Mouse (Mus musculus): ENCODE data around the gene Rasl11a. TPM values are rescaled to one million over a fixed set of nuclear protein-coding genes. Genes with fewer than 3 reads are reported as not detected.
"Not testable (repeated sequence)": the region's sequence is repeated elsewhere in the genome, so short reads cannot be mapped to it uniquely, and the experiment has no call there.

Rasl11a gene
- total RNA-seq, 2 experiments from 2014 or later: 9.2 to 17.1 TPM

DNA sequence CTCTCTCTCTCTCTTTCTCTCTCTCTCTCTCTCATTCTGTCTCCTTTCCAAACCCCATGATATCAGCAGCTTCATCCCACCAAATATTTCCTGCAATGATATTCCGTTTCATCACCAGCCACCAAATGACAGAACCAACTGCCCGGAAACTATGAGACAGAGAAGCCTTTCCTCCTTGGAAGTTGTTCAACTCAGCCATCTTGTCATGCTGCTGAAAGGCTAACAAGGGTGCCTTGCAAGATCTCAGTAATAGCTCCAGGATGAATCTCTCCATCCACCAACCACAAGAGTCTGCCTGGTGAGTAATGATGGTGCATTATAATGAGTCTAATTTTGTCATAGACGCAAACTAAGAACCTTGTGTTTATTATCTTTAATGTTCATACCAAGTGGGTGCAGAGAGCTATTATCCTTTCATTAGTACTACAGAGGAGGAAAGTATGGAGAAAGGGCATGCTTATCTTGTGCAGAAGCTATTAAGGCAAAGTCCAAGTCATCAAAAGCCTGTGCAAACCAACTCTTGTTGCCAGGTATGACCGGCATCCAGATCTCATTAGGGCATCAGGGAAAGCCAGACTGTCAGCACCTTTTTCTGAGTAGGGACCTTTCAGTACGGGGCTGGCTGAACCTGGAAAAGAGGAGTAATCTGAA, 28.2 kb downstream of the Rasl11a start:
- Histone ChIP-seq H3K4me3 (no peak overlapping the region), H3K27ac (no peak overlapping the region)
- no peak for TF ChIP-seq CTCF (IDR thresholded peaks at IDR 0.05)
- no peak for DNase-seq (ENCODE audit: extremely low spot score in 1 of 2, low spot score in 2 of 2)
- intact Hi-C loops (cut with DNase I): no loop called here

DNA sequence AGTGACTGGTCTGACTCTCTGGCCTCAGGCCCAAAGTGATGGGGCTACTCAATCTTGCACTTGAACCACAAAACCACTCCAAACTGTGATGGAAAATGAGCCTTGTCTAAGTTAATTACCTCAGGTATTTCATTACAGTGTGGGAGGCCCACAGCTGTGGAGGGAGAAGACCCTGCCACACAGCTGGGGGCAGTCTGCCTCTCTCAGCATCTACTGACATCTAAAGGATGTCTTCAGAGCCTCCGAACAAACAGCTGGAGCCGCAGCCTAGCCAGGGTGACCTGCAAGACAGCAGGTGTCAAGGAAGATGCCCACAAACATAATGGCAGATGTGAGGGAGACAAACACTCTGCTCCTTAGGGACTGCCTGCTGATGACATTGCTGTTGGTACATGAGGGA, 31.2 kb downstream of the Rasl11a start:
- intact Hi-C loops (cut with DNase I): no loop called here
- no peak for TF ChIP-seq CTCF (IDR thresholded peaks at IDR 0.05)
- Histone ChIP-seq H3K4me3 (no peak overlapping the region), H3K27ac (no peak overlapping the region)
- DNase-seq (ENCODE audit: extremely low spot score in 1 of 2, low spot score in 2 of 2): no peak

DNA sequence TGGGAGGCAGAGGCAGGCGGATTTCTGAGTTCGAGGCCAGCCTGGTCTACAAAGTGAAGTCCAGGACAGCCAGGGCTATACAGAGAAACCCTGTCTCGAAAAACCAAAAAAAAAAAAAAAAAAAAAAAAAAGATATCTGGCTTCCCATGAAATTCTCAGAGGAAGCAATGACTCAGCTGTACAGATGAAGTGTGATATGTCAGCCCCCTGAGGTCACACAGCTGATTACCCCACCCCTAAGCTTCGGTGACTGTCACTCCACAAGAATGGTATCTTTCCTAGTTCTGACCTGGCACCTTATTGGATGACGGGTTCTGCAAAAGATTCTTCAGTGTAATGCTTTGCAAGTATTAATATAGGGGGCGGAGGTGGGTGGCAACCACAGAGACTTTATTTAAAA, 33.0 kb downstream of the Rasl11a start:
- H3K4me3 ChIP-seq; DNase-seq (ENCODE audit: extremely low spot score in 1 of 2, low spot score in 2 of 2); intact Hi-C loops (cut with DNase I); H3K27ac ChIP-seq: not testable (repeated sequence)

DNA sequence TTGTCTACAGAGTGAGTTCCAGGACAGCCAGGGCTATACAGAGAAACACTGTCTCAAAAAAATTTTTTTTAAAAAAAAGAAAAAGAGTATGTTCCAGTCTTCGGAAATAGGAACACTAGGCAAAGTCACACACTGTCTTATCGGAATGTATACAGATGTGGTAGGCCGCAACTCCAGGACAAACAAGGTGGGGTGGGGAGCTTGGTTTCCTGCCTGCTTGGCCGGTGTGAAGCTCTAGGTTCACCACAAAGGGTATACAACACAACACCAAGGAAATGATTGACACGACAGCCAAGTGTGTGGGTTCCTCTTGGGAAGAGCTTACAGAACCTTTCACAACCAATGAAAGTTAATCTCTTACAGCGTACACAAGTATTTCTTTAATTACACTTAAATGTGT, 37.4 kb downstream of the Rasl11a start:
- intact Hi-C loops (cut with DNase I): no loop called here
- no peak for TF ChIP-seq CTCF (IDR thresholded peaks at IDR 0.05)
- no peak for DNase-seq (ENCODE audit: extremely low spot score in 1 of 2, low spot score in 2 of 2)
- Histone ChIP-seq H3K4me3 (no peak overlapping the region), H3K27ac (no peak overlapping the region)

DNA sequence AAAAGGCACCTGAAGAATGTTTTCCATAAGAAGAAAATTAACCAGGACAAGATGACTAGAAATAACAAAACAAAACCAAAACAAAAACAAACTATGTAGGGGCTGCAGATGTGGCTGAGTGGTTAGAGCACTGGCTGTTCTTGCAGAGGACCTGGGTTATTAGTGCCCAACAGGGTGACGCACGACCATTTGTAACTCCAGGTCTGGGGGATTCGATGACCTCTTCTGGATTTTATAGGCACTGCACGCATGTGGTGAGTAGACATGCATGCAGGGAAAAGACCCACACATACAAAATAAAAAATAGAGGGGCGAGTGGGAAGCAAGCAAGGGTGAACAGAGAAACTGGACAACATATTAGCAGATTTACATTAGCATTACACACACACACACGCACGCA, 38.2 kb downstream of the Rasl11a start:
- no peak for DNase-seq (ENCODE audit: extremely low spot score in 1 of 2, low spot score in 2 of 2)
- Histone ChIP-seq H3K4me3 (no peak overlapping the region), H3K27ac (no peak overlapping the region)
- TF ChIP-seq CTCF (IDR thresholded peaks at IDR 0.05): no peak
- intact Hi-C loops (cut with DNase I): no loop called here

DNA sequence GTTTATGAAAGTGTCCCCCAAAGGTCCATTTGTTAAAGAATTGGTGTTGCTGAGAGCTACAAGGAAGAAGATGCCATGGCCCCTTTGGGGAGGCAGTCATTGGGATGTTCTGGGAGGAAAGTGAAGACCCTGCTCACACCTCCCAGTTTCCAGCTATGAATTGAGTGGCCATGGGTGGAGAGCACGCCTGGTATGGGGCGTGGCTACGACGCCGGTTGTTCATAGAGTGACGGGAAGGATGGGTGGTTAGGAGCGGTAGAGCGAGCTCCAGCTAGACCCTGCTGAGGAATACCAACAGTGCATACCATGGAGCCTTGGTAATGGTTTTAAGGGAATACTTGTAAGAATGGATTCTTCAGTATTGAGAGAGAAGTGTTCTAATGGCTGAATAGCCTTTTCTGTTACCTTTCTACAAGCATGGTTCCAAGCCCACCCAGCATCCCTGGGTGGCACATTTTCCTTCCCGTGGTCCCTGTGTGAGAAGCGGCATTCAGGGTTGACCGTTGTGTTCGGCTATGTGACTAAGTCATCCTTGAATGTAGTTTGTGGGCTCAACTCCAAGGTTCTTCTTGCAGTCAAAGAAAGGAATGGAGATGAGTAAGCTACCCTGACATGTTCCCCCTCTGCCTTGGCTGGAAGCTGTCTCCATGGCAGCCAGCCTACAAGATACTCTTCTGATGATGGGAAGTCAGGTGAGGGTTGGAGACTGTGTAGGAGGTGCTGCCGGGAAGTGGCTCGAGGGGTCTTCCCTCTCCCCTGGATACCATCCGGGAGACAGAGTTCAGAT, 38.8 kb downstream of the Rasl11a start:
- DNase-seq (ENCODE audit: extremely low spot score in 1 of 2, low spot score in 2 of 2): no peak
- no peak overlapping the region for H3K27ac ChIP-seq
- intact Hi-C loops (cut with DNase I): no loop called here

DNA sequence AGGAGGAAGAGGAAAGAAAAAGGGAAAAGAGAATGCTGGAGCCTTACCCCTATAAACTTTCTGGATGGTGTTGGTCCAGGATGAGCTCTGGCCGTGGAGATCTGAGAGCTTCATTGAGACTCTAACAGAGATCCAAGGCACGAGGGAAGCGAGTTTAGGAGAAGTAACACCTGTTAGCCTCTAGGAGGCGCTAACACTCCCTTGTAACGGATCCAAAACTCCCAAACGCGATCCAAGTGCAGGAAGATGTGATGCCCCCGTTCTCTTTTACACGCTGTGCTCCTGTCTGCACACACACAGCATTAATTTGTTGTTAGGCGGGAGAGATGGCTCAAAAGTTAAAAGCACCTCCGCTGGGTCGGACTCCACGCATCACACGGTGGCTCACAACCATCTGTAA, 46.3 kb downstream of the Rasl11a start:
- Histone ChIP-seq H3K4me3 (no peak overlapping the region), H3K27ac (no peak overlapping the region)
- peak; percentile 71 for TF ChIP-seq CTCF (IDR thresholded peaks at IDR 0.05)
- intact Hi-C loops (cut with DNase I): no loop called here
- DNase-seq (ENCODE audit: extremely low spot score in 1 of 2, low spot score in 2 of 2): no peak

More for the DNA sequence above, 38.8 kb downstream of the Rasl11a start:
- H3K4me3 ChIP-seq: no peak overlapping the region
- TF ChIP-seq CTCF (IDR thresholded peaks at IDR 0.05): no peak

DNA sequence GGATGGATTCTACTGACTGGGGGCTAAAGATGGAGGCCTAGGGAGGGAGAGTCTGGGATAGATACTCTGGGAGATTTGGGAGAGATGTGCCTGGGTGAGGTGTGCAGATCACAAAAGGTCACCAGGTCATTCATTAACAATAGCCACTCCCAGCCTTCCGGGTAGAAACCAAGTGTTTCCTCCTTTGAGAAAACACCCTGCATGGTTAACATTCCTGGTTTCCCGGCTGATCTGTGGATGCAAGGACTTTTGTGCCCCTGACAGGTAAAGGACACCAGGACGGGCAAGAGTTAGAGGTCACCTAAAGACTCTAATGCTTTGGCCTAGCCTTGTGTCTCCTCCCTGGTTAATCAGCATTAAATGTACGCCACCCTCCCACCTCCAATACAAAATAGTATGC, 48.0 kb downstream of the Rasl11a start:
- intact Hi-C loops (cut with DNase I): no loop called here
- Histone ChIP-seq H3K4me3 (no peak overlapping the region), H3K27ac (no peak overlapping the region)
- TF ChIP-seq CTCF (IDR thresholded peaks at IDR 0.05): no peak
- no peak for DNase-seq (ENCODE audit: extremely low spot score in 1 of 2, low spot score in 2 of 2)

DNA sequence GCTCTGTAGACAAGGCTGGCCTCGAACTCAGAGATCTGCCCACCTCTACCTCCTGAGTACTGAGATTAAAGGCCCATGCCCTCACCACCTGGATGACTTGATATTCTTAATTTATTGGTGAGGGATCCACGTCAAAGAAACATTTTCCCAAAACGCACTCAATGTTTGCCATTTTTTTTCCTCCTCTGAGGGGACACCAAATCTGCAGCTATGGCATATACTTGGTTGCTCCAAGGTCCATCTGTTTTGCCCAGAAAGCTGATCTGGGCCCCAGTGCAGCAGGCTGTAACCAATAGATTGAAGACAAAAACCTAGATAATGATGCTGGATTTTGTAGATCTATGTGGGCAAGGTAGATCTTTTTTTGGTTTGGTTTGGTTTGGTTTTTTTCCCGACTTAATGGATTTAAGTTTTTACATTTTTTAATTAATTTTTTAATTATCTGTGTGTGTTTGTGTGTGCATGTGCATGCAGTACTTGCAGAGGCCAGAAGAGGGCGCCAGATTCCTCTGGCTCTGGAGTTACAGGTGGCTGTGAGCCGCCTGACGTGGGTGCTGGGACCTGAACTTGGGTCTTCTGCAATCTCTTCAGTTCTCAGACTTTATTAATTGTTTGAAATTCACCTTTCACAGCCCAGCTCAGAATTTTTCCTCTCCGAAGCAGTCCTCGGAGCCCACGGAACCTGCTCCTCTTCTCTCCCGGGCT, 48.8 kb downstream of the Rasl11a start:
- no peak overlapping the region for H3K27ac ChIP-seq
- H3K4me3 ChIP-seq: no peak overlapping the region
- no peak for DNase-seq (ENCODE audit: extremely low spot score in 1 of 2, low spot score in 2 of 2)
- intact Hi-C loops (cut with DNase I): no loop called here
- peak; percentile 41 for TF ChIP-seq CTCF (IDR thresholded peaks at IDR 0.05)

DNA sequence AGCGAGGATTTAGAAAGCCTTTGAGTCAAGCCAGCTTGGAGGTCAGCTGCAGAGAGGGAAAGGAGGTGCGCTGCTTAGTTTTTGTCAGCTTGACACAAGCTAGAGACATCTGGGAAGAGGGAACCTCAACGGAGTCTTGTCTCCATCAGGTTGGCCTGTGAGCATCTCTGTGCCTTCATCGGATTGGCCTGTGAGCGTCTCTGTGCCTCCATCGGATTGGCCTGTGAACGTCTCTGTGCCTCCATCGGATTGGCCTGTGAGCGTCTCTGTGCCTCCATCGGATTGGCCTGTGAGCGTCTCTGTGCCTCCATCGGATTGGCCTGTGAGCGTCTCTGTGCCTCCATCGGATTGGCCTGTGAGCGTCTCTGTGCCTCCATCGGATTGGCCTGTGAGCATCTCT, 50.8 kb downstream of the Rasl11a start:
- H3K4me3 ChIP-seq; H3K27ac ChIP-seq; DNase-seq (ENCODE audit: extremely low spot score in 1 of 2, low spot score in 2 of 2); intact Hi-C loops (cut with DNase I): not testable (repeated sequence)

DNA sequence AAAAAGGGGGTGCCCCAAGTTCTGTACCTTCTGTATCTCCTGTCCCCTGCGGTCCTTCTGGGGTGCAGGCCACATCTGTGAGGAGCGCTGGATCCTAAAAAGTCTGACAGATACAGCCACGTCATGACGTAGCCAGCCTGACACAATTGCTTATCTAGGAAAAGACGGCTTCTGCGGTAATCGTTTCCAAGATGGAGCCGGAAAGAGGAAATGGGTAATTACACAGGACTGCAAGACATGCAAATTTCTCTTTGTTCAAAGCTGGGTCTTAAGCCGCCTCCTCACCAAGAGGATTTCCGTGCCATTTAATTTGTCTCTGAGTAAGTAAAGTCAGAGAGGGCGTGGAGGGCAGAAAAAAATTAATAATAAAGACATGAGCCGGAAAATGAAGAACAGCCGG, 52.1 kb downstream of the Rasl11a start:
- TF ChIP-seq CTCF (IDR thresholded peaks at IDR 0.05): no peak
- Histone ChIP-seq H3K4me3 (no peak overlapping the region), H3K27ac (no peak overlapping the region)
- intact Hi-C loops (cut with DNase I): no loop called here
- no peak for DNase-seq (ENCODE audit: extremely low spot score in 1 of 2, low spot score in 2 of 2)

Other genes with a start within 250 kb of the Rasl11a start
- gene Usp12, start 50.1 kb upstream of the Rasl11a start, total RNA-seq (2021): 10 to 100 TPM; 56.0 to 56.7 TPM
- gene Rpl21, start 12.2 kb upstream of the Rasl11a start, total RNA-seq (2021): 100 to 1,000 TPM; 165 to 172 TPM
- 10 to 100 TPM; 25.3 to 26.0 TPM for gene Gtf3a, start 103.6 kb downstream of the Rasl11a start, total RNA-seq (2021)
- 10 to 100 TPM; 18.1 to 24.9 TPM for gene Mtif3, start 118.7 kb downstream of the Rasl11a start, total RNA-seq (2021)
- 1 to 10 TPM; 5.8 to 6.3 TPM for gene Lnx2, start 231.5 kb downstream of the Rasl11a start, total RNA-seq (2021)
- 10 to 100 TPM; 66.8 to 67.0 TPM for gene Polr1d, start 232.0 kb downstream of the Rasl11a start, total RNA-seq (2021)

Data from left cerebral cortex, adult 2 months (tissue).